Mouse (Mus musculus) myocyte (in vitro differentiated cells): Measurements from ENCODE around the gene Foxl1.

ENCODE experiments used
- MAX ChIP-seq: IDR thresholded peaks from one replicate; pipeline ENCODE4 v1.6.1; 2011; ENCODE audit warnings: low read depth, mild to moderate bottlenecking, control low read depth
- POLR2A ChIP-seq: IDR thresholded peaks from one replicate; pipeline ENCODE4 v1.6.1; 2011; ENCODE audit warnings: low read depth, mild to moderate bottlenecking, control low read depth, moderate library complexity; ENCODE audit not compliant: insufficient read length
- TCF12 ChIP-seq: IDR thresholded peaks from one replicate; pipeline ENCODE4 v1.6.1; 2011; ENCODE audit warnings: mild to moderate bottlenecking, control low read depth; ENCODE audit not compliant: poor library complexity, insufficient read depth, severe bottlenecking

- TF ChIP-seq MAX (no peak), POLR2A (no peak), TCF12 (no peak)
Observed at GRCm38 (mm10) chr8:121129265-121129940, 1.7 kb downstream of the Foxl1 start.
